Mouse (Mus musculus): ENCODE data around the gene Adap2.

Adap2 gene

GRCm38 (mm10) chr11:80200326-80200725 is 46.4 kb downstream of the Adap2 start:
- DNase-seq = no peak

DNA sequence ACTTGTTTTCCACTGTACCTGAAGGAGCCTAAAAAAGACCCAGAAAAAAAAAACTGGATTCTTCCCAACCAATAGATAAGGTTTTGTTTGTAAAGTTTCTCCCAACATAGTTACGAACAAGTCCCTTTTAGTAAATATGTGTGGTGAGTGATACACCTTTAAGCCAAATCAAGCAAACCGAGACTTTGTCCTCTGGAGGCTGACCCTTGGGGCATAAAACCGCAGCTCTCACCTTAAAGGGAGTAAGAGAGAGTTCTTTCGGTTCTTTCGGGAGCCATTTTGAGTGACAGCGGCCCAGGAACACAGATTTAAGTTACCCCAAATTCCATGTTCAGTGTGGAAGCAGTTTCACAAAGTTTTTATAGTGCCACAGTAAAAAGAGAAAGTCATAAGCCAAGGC is 48.4 kb downstream of the Adap2 start:
- DNase-seq = no peak

- DNase-seq = peak; percentile 19
Observed at GRCm38 (mm10) chr11:80204037-80204436, 50.1 kb downstream of the Adap2 start.

DNA sequence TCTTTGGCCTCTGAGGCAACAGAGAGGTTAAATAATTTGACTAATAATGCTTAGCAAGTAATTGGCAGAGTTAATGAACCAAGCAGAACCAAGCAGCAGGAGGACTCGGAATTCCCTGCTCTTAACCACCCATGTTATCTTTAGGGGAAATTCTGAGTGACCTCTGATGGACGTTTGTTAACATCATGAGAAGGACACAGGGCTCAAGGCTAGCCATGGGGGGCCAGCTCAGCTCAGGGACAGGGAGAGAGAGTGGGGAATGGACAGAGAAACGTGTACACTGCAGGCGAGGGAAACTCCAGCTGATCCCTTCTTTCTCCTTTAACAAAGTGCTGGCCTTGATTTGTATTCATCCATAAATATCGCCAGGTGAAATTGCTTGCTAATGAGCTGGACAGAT is 51.0 kb downstream of the Adap2 start:
- DNase-seq = no peak

DNA sequence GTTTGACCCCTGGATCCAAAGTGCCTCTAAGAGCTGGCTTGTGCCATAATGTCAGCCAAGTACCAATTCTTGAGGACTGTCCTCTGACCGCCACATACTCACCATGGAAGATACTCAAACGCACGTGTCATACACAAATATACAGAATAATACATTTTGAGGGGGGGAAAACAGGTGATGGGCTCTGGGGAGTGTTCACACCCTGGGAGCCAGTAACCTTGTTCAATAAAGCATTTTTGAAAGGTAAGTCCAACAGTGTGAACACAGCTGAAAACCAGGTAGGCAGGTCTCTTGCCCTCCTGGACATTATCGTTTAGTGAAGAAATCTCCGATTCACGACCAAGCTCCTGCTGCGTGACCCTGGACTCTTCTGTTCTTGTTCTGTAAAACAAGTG is 54.6 kb downstream of the Adap2 start:
- no peak for DNase-seq

DNA sequence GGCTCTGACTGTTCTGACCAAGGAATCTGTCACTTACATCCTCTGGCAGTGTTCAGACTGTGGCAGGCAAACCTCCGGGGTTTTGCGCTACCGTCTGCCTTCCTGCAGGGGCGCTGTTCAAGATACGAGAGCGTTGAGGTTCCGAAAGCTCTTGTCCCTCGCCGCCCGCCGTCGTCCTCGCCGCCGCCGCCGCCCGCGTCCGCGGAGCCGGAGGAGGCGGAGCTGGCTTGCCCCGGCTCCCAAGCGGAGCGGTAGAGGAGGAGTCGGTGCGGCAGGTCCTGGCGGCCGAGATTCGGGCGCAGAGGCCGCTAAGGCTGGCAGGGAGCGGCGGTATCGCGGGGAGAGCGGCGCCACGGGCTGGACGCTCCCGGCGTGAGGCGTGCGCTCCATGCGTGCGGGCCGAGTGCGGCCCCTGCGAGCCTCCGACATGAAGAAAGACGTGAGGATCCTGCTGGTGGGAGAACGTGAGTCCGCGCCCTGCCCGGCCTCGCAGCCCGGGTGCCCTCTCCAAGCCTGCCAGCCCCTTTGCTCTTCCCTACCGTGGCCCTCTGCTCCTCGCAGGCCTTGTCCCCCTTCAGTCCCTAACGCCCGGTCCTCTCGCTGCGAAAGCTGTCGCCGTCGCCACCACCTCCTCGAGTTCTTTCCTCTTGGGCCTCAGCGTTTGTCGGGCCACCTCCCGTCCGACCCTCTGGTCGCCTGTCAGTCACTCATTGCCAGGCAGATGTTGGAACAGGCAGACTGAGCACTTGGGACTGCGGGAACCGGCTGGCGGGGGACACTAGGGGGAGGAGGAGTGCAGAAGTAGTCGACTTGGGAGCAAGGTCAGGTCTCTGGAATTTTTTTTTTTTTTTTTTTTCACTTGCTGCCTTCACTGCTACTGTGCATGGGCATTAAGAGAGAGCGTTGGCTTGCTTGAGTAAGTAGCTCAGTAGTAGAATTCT is 55.2 kb downstream of the Adap2 start, which contains the start of gene Rhot1:
TSS of gene Rhot1 (plus strand) at position 160 of the 941 bp plus-strand sequence.
- DNase-seq = peak; percentile 97

DNA sequence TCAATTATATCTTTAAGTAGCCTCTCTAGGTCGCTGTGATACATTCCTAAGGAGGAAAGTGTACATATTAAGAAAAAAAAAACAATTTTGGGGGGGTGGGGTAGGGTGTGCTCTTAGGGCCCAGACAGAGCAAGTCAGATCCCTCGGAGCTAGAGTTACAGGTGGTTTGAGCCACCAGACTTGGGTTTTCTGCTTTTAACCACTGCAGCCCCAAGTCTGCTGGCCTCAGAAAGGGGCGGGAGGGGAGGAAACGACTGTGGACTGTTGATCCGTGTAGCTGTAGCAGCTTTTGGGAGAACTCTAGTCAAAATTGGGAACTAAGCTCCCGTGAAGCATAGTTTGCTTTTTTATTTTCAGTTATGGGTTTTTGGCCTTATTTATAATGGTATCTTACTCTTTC is 56.4 kb downstream of the Adap2 start:
- DNase-seq = no peak

DNA sequence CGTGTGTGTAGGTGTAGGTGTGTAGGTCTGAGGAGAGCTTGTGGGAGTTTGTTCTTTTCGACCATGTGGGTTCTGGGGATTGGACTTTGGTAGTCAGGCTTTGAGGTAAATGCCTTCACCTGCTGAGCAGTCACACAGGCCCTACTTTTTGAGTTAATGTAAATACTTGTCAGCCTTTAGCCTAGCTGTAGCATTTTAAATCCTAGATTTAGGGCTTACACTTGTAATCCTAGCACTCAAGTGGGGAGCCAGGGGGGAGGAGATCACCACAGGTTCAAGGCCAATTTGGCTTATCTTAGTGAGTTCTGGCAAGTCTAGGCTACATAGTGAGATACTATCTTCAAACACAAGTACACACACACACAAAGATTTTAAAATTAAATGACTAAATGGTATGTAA is 58.4 kb downstream of the Adap2 start:
- no peak for DNase-seq

- DNase-seq = no peak
Observed at GRCm38 (mm10) chr11:80215291-80215690, 61.4 kb downstream of the Adap2 start.

DNA sequence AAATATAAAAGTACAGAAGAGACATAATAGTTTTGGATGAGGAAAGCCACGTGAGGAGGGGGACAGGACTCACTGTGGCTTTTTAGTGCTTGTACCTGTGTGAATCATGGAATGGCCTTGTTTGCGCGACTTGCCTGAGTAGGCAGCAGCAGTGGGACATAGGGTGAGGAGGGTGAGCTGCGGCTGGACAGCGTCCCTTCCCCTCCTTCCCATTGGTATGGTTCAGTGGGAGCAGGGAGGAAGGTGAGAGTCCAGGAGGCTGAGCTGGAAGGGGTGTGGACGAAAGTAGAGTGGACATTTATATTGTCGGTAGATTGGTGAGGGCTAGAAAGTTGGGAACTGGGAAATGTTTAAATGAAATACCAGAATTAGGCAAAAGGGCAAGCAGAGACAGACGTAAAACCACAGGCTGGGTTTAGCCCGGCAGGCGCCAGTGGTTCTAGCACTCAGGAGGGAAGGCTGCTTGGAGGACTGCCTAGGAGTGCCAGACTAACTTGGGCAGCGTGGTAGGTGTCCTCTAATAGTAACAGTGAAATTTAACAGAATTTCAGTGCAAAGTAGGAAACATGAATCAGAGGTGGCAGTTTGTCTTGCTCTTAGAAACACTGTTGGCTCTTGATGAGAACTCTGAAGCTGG is 64.9 kb downstream of the Adap2 start:
- no peak for DNase-seq
